ENCODE assay signal across 8 mouse cellular contexts in genomic region chr17:28217721-28218649, GRCm38 (mm10). TPM values are rescaled to one million over a fixed set of nuclear protein-coding genes. Genes with fewer than 3 reads are reported as not detected.
DNase-seq lines count a peak whose midpoint lies in the region; ATAC-seq and TF ChIP-seq lines count a peak whose summit lies in the region.

No protein-coding gene starts in this region.

- DNase-seq in lung, adult 18-20 months, result peak; percentile 62 to 78
- DNase-seq in lung, adult 2 months, result no peak
- peak; percentile 27 for DNase-seq in neural tube, embryonic 11.5 days (ENCODE audit: low spot score)
- no peak for DNase-seq in left cerebral cortex, postnatal 14 days (ENCODE audit: low spot score in 2 of 2)
- no peak for DNase-seq in layer of hippocampus, adult 9-10 months (ENCODE audit: low spot score)

- WGBS in lung, adult 2 months, result 22% methylated on average over 23 of the region's 23 CpGs
- WGBS in embryonic facial prominence, embryonic 13.5 days, result 15% methylated on average over 23 of the region's 23 CpGs
- 18% methylated on average over 23 of the region's 23 CpGs for WGBS in liver, embryonic 12.5 days (ENCODE audit: insufficient replicate concordance)
- WGBS in neural tube, embryonic 11.5 days, result 25% methylated on average over 23 of the region's 23 CpGs

- TF ChIP-seq POLR2A in lung, adult 2 months (IDR thresholded peaks at IDR 0.05; ENCODE audit: borderline replicate concordance, extremely low read depth, low read depth, low read length), result no peak

- intact Hi-C loops in left cerebral cortex, postnatal 14 days (cut with DNase I), result no loop called here

- no peak for ATAC-seq in embryonic facial prominence, embryonic 13.5 days (ENCODE audit: insufficient number of reproducible peaks, insufficient read depth, low FRiP score, low TSS enrichment, low read depth)
- ATAC-seq in liver, embryonic 12.5 days, result no peak
- ATAC-seq in neural tube, embryonic 11.5 days (ENCODE audit: insufficient read depth, low FRiP score, low TSS enrichment), result no peak
- no peak for ATAC-seq in erythroid progenitor cell, adult 5-6 weeks (replicated peaks; ENCODE audit: low FRiP score, poor library complexity, severe bottlenecking)

- H3K4me1 ChIP-seq in lung, adult 2 months (ENCODE audit: control insufficient read depth, insufficient read depth, low read length), result peaks cover 3% of the 10 kb centered on the region; the same call in 1 of the 2 replicates
- peaks cover 17% of the 10 kb centered on the region for H3K4me1 ChIP-seq in embryonic facial prominence, embryonic 13.5 days
- H3K4me1 ChIP-seq in liver, embryonic 12.5 days, result peaks cover 45% of the 10 kb centered on the region
- peaks cover 2% of the 10 kb centered on the region; the same call in 1 of the 2 replicates for H3K4me1 ChIP-seq in neural tube, embryonic 11.5 days (ENCODE audit: control insufficient read depth, insufficient read depth, low read length)

- peak overlapping the region; percentile 57 for H3K9ac ChIP-seq in embryonic facial prominence, embryonic 13.5 days
- H3K9ac ChIP-seq in liver, embryonic 12.5 days, result peak overlapping the region; percentile 22
- no peak overlapping the region for H3K9ac ChIP-seq in neural tube, embryonic 11.5 days (ENCODE audit: low read length)

- no peaks in the 10 kb centered on the region for H3K27me3 ChIP-seq in embryonic facial prominence, embryonic 13.5 days
- no peaks in the 10 kb centered on the region for H3K27me3 ChIP-seq in liver, embryonic 12.5 days (replicated peaks)
- H3K27me3 ChIP-seq in neural tube, embryonic 11.5 days (ENCODE audit: control insufficient read depth, insufficient read depth, low read length), result no peaks in the 10 kb centered on the region

- H3K27ac ChIP-seq in embryonic facial prominence, embryonic 13.5 days, result peak overlapping the region; percentile 80
- peak overlapping the region; percentile 60 for H3K27ac ChIP-seq in liver, embryonic 12.5 days
- H3K27ac ChIP-seq in neural tube, embryonic 11.5 days (ENCODE audit: low read depth, low read length), result no peak overlapping the region

- TF ChIP-seq CTCF in lung, adult 2 months (IDR thresholded peaks at IDR 0.05; ENCODE audit: insufficient read depth, low read length), result no peak

- no peaks in the 10 kb centered on the region for H3K36me3 ChIP-seq in embryonic facial prominence, embryonic 13.5 days
- peaks cover 11% of the 10 kb centered on the region; the same call in 1 of the 2 replicates for H3K36me3 ChIP-seq in liver, embryonic 12.5 days
- H3K36me3 ChIP-seq in neural tube, embryonic 11.5 days (ENCODE audit: control insufficient read depth, insufficient read depth, low read length), result no peaks in the 10 kb centered on the region

- H3K9me3 ChIP-seq in embryonic facial prominence, embryonic 13.5 days, result no peaks in the 10 kb centered on the region
- H3K9me3 ChIP-seq in liver, embryonic 12.5 days (replicated peaks), result no peaks in the 10 kb centered on the region
- no peaks in the 10 kb centered on the region for H3K9me3 ChIP-seq in neural tube, embryonic 11.5 days (ENCODE audit: control insufficient read depth, low read length)

- H3K4me3 ChIP-seq in lung, adult 2 months (replicated peaks; ENCODE audit: extremely low read depth, low read depth, low read length), result no peak overlapping the region
- peak overlapping the region; percentile 16 for H3K4me3 ChIP-seq in embryonic facial prominence, embryonic 13.5 days
- H3K4me3 ChIP-seq in liver, embryonic 12.5 days, result peak overlapping the region; percentile 20; the same call in 1 of the 2 replicates
- H3K4me3 ChIP-seq in neural tube, embryonic 11.5 days (ENCODE audit: low read depth, low read length), result no peak overlapping the region

- peak overlapping the region; percentile 49 for H3K4me2 ChIP-seq in embryonic facial prominence, embryonic 13.5 days
- H3K4me2 ChIP-seq in liver, embryonic 12.5 days, result peak overlapping the region; percentile 51
- no peak overlapping the region for H3K4me2 ChIP-seq in neural tube, embryonic 11.5 days (ENCODE audit: low read depth)

RNA-seq across cellular contexts. Expression of gene Def6, which starts 10.4 kb away (rescaled TPM):
- 15.2 and 22.0 TPM in 2 replicates for polyA plus RNA-seq in lung, adult 2 months (2012; rRNA removed)
- 13.0 and 13.1 TPM in 2 replicates for polyA plus RNA-seq in embryonic facial prominence, embryonic 13.5 days (2015; fragmentation: Nextera tagmentation; extraction: Ambion mirVana)
- 21.6 and 25.2 TPM in 2 replicates for polyA plus RNA-seq in liver, embryonic 12.5 days (2016; fragmentation: Nextera tagmentation; extraction: Ambion mirVana)
- polyA plus RNA-seq in neural tube, embryonic 11.5 days (2014; fragmentation: Nextera tagmentation; extraction: Ambion mirVana), result 2.1 and 2.7 TPM in 2 replicates
- total RNA-seq in erythroid progenitor cell, adult 5-6 weeks (2015; ENCODE audit: low replicate concordance), result 5.8 and 13.8 TPM in 2 replicates
- total RNA-seq in erythroid progenitor cell, adult 5-6 weeks (2017; ENCODE audit: low replicate concordance), result 17.2 and 17.8 TPM in 2 replicates
- 1 to 10 TPM; 4.7 to 5.3 TPM for total RNA-seq in left cerebral cortex, postnatal 14 days (2021)

RNA-seq across cellular contexts. Expression of gene Ppard, which starts 14.5 kb away (rescaled TPM):
- 33.3 and 41.7 TPM in 2 replicates for polyA plus RNA-seq in lung, adult 2 months (2012; rRNA removed)
- 3.2 and 3.3 TPM in 2 replicates for polyA plus RNA-seq in embryonic facial prominence, embryonic 13.5 days (2015; fragmentation: Nextera tagmentation; extraction: Ambion mirVana)
- 2.0 and 2.1 TPM in 2 replicates for polyA plus RNA-seq in liver, embryonic 12.5 days (2016; fragmentation: Nextera tagmentation; extraction: Ambion mirVana)
- 2.1 and 2.7 TPM in 2 replicates for polyA plus RNA-seq in neural tube, embryonic 11.5 days (2014; fragmentation: Nextera tagmentation; extraction: Ambion mirVana)
- total RNA-seq in erythroid progenitor cell, adult 5-6 weeks (2015; ENCODE audit: low replicate concordance), result 2.9 and 4.0 TPM in 2 replicates
- total RNA-seq in erythroid progenitor cell, adult 5-6 weeks (2017; ENCODE audit: low replicate concordance), result 1.7 TPM in 1 of 2 replicates, not detected in the other
- total RNA-seq in left cerebral cortex, postnatal 14 days (2021), result 10 to 100 TPM; 28.3 to 28.7 TPM

RNA-seq across cellular contexts. Expression of gene Zfp523, which starts 41.1 kb away (rescaled TPM):
- polyA plus RNA-seq in lung, adult 2 months (2012; rRNA removed), result 69.0 and 75.8 TPM in 2 replicates
- 36.6 and 41.2 TPM in 2 replicates for polyA plus RNA-seq in embryonic facial prominence, embryonic 13.5 days (2015; fragmentation: Nextera tagmentation; extraction: Ambion mirVana)
- polyA plus RNA-seq in liver, embryonic 12.5 days (2016; fragmentation: Nextera tagmentation; extraction: Ambion mirVana), result 11.1 TPM in 2 replicates
- polyA plus RNA-seq in neural tube, embryonic 11.5 days (2014; fragmentation: Nextera tagmentation; extraction: Ambion mirVana), result 31.1 and 32.5 TPM in 2 replicates
- 5.8 TPM in 1 of 2 replicates, not detected in the other for total RNA-seq in erythroid progenitor cell, adult 5-6 weeks (2015; ENCODE audit: low replicate concordance)
- 1.4 and 7.9 TPM in 2 replicates for total RNA-seq in erythroid progenitor cell, adult 5-6 weeks (2017; ENCODE audit: low replicate concordance)
- 100 to 1,000 TPM in 1 of 2 experiments, 10 to 100 TPM in 1; 97.0 to 105 TPM for total RNA-seq in left cerebral cortex, postnatal 14 days (2021)

Comparison
In these comparisons a context has a peak if more than half of its experiments do, and no peak if none do; other contexts are left out.
1. DNase-seq: peak in lung, adult 18-20 months (2 of 2) and neural tube, embryonic 11.5 days (single experiment); none in lung, adult 2 months (single experiment), left cerebral cortex, postnatal 14 days (0 of 2) and layer of hippocampus, adult 9-10 months (single experiment).
2. H3K4me3 ChIP-seq: peak in embryonic facial prominence, embryonic 13.5 days (single experiment) and liver, embryonic 12.5 days (single experiment); none in lung, adult 2 months (single experiment) and neural tube, embryonic 11.5 days (single experiment).